Mouse (Mus musculus): ENCODE measurements around the gene Raly.

DNA sequence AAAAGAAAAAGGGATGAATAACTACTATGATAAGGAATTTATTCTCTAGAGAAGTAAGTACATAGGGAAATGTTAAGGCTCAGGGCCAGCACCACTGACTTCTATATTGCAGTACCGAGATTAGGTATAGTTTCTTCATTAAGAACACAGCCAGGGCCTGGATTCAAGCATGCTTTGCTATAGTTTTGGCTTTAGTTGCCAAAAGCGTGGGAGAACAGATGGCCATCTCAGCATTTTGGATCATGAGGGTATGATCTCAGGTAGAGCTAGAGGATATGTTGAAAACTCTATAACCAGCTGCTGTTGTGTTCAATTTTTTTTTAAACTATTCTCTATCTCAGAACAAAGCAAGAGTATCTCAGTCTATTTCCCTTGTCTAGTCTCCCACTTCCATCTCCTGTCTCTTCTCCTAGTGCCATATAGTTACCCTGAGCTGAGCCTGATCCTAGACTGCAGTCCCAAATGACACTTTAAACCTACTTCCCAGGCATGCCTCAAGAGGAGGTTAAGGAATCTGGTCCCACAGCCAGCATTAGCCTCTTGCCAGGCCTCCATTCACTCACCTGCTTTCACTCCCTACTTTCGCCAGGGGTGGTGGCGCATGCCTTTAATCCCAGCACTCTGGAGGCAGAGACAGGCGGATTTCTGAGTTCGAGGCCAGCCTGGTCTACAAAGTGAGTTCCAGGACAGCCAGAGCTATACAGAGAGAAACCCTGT is 43.4 kb downstream of the Raly start:
- TF ChIP-seq CTCF (IDR thresholded peaks at IDR 0.05; ENCODE audit: borderline replicate concordance, insufficient read depth, low read depth, low read length): no peak
- TF ChIP-seq POLR2A (IDR thresholded peaks at IDR 0.05; ENCODE audit: borderline replicate concordance, insufficient read depth, low read length): no peak
